Comparison of ENCODE assay signal across 8 mouse cellular contexts in genomic region chr5:126671156-126671555, GRCm38 (mm10).
DNase-seq lines count a peak whose midpoint lies in the region; ATAC-seq and TF ChIP-seq lines count a peak whose summit lies in the region.

No protein-coding gene starts in this region.

- H3K4me2 ChIP-seq in heart, postnatal 0 days (ENCODE audit: low read depth, low read length): no peak overlapping the region
- H3K4me2 ChIP-seq in embryonic facial prominence, embryonic 14.5 days (ENCODE audit: low read depth, low read length): no peak overlapping the region

- no peaks in the 10 kb centered on the region for H3K36me3 ChIP-seq in heart, postnatal 0 days (replicated peaks; ENCODE audit: control insufficient read depth, insufficient read depth, low read length)
- no peaks in the 10 kb centered on the region for H3K36me3 ChIP-seq in embryonic facial prominence, embryonic 14.5 days (ENCODE audit: control insufficient read depth, insufficient read depth, low read length)

- no peaks in the 10 kb centered on the region for H3K27me3 ChIP-seq in heart, postnatal 0 days (ENCODE audit: control insufficient read depth, insufficient read depth, low read length)
- H3K27me3 ChIP-seq in embryonic facial prominence, embryonic 14.5 days (replicated peaks; ENCODE audit: control insufficient read depth, insufficient read depth, low read length): no peaks in the 10 kb centered on the region

- no peak for DNase-seq in heart, postnatal 0 days (ENCODE audit: low spot score)
- no peak for DNase-seq in heart, adult 8-10 months (ENCODE audit: low spot score)
- peak; percentile 71 for DNase-seq in 416B (ENCODE audit: low read depth)
- peak; percentile 67 for DNase-seq in adrenal gland, postnatal 10 days
- DNase-seq in embryonic facial prominence, embryonic 14.5 days (ENCODE audit: low spot score): peak; percentile 25
- peak; percentile 29 to 40 for DNase-seq in left cerebral cortex, postnatal 14 days (ENCODE audit: low spot score in 2 of 2)
- DNase-seq in thymus, adult 18-20 months: no peak
- DNase-seq in gastrocnemius, postnatal 25 days: no peak

- no peak for TF ChIP-seq EP300 in heart, postnatal 0 days (IDR thresholded peaks at IDR 0.05; ENCODE audit: low read depth)

- no peak overlapping the region for H3K9ac ChIP-seq in heart, postnatal 0 days (replicated peaks; ENCODE audit: low read depth, low read length)
- H3K9ac ChIP-seq in embryonic facial prominence, embryonic 14.5 days (ENCODE audit: low read depth, low read length): no peak overlapping the region

- 69% methylated on average over 1 of the region's 1 CpGs for whole genome bisulfite sequencing in heart, postnatal 0 days
- 67% methylated on average over 1 of the region's 1 CpGs for WGBS in embryonic facial prominence, embryonic 14.5 days

- intact Hi-C loops in left cerebral cortex, postnatal 14 days (cut with DNase I): no loop called here

- TF ChIP-seq CTCF in heart, postnatal 0 days (IDR thresholded peaks at IDR 0.05; ENCODE audit: low read depth): peak; percentile 32

- H3K4me1 ChIP-seq in heart, postnatal 0 days (ENCODE audit: control insufficient read depth, insufficient read depth): no peaks in the 10 kb centered on the region
- H3K4me1 ChIP-seq in embryonic facial prominence, embryonic 14.5 days (ENCODE audit: control insufficient read depth, insufficient read depth, low read length): no peaks in the 10 kb centered on the region

- no peak for ATAC-seq in heart, postnatal 0 days (ENCODE audit: insufficient read depth, low read depth)
- ATAC-seq in embryonic facial prominence, embryonic 14.5 days (ENCODE audit: low read depth): no peak

- no peaks in the 10 kb centered on the region for H3K9me3 ChIP-seq in heart, postnatal 0 days (replicated peaks; ENCODE audit: control insufficient read depth, low read length)
- H3K9me3 ChIP-seq in embryonic facial prominence, embryonic 14.5 days (ENCODE audit: control insufficient read depth, low read length): no peaks in the 10 kb centered on the region

- H3K4me3 ChIP-seq in heart, postnatal 0 days (ENCODE audit: low read depth, low read length): no peak overlapping the region
- H3K4me3 ChIP-seq in embryonic facial prominence, embryonic 14.5 days (ENCODE audit: low read depth, low read length): no peak overlapping the region

- no peak overlapping the region for H3K27ac ChIP-seq in heart, postnatal 0 days (ENCODE audit: low read depth)
- no peak overlapping the region for H3K27ac ChIP-seq in embryonic facial prominence, embryonic 14.5 days (replicated peaks; ENCODE audit: low read depth, low read length)

Comparison
In these comparisons a context has a peak if more than half of its experiments do, and no peak if none do; other contexts are left out.
1. DNase-seq: peak in 416B (single experiment), adrenal gland, postnatal 10 days (single experiment), embryonic facial prominence, embryonic 14.5 days (single experiment) and left cerebral cortex, postnatal 14 days (2 of 2); none in heart, postnatal 0 days (single experiment), heart, adult 8-10 months (single experiment), thymus, adult 18-20 months (0 of 2) and gastrocnemius, postnatal 25 days (single experiment).